Mouse (Mus musculus) thymus, adult 2 months (tissue): Measurements from ENCODE around the gene Kalrn. TPM values are rescaled to one million over a fixed set of nuclear protein-coding genes. Genes with fewer than 3 reads are reported as not detected.

Experiments used
- DNase-seq: peaks from one replicate; pipeline ENCODE4 v3.0.0; 2021
- H3K27ac ChIP-seq: fragments of 200-500 bp; 2 replicates; pipeline ENCODE4 v1.5.1; 2012; ENCODE audit warnings: low read length, control low read depth; ENCODE audit not compliant: control insufficient read depth, insufficient read depth
- H3K27me3 ChIP-seq: fragments of 200-500 bp; 2 replicates; pipeline ENCODE4 v1.6.1; 2012; ENCODE audit warnings: mild to moderate bottlenecking, low read length, moderate library complexity, mixed read lengths; ENCODE audit not compliant: control insufficient read depth, insufficient read depth
- H3K36me3 ChIP-seq: fragments of 200-500 bp; 2 replicates; pipeline ENCODE4 v1.6.1; 2012; ENCODE audit warnings: mild to moderate bottlenecking, low read length, moderate library complexity; ENCODE audit not compliant: control insufficient read depth, insufficient read depth
- H3K4me1 ChIP-seq: fragments of 200-500 bp; replicated peaks from 2 replicates; pipeline ENCODE4 v1.6.1; 2012; ENCODE audit warnings: low read length; ENCODE audit not compliant: control insufficient read depth, insufficient read depth
- H3K4me3 ChIP-seq: fragments of 200-500 bp; 2 replicates; pipeline ENCODE4 v1.5.1; 2012; ENCODE audit warnings: mild to moderate bottlenecking, low read length, control low read depth, moderate library complexity; ENCODE audit not compliant: control insufficient read depth, insufficient read depth
- CTCF ChIP-seq: fragments of 200-500 bp; IDR thresholded peaks from 2 replicates; pipeline ENCODE4 v1.5.1; 2012; ENCODE audit warnings: mild to moderate bottlenecking, control low read depth, low read length, moderate library complexity, borderline replicate concordance; ENCODE audit not compliant: control insufficient read depth, poor library complexity, insufficient read depth; ENCODE audit errors: extremely low read depth
- POLR2A ChIP-seq: fragments of 200-500 bp; IDR thresholded peaks from 2 replicates; pipeline ENCODE4 v1.6.1; 2012; ENCODE audit warnings: mild to moderate bottlenecking, low read length, control low read depth, moderate library complexity; ENCODE audit not compliant: control insufficient read depth, poor library complexity, insufficient read depth; ENCODE audit errors: extremely low read depth
- WGBS: fragments of 180-500 bp; shearing (Covaris S2); methylation state at CpG from one replicate; pipeline ENCODE4 v1.1.7; 2018; 5-methylcytosine and 5-hydroxymethylcytosine counted together
- polyA plus RNA-seq: library from polyadenylated mRNA; depleted of rRNA; stranded (reverse); fragments of >200 nt; gene quantifications from 2 replicates; pipeline ENCODE4 v1.2.3, GENCODE M21; 2012

Kalrn gene
- polyA plus RNA-seq, 1 experiment, result 2.9 TPM

DNA sequence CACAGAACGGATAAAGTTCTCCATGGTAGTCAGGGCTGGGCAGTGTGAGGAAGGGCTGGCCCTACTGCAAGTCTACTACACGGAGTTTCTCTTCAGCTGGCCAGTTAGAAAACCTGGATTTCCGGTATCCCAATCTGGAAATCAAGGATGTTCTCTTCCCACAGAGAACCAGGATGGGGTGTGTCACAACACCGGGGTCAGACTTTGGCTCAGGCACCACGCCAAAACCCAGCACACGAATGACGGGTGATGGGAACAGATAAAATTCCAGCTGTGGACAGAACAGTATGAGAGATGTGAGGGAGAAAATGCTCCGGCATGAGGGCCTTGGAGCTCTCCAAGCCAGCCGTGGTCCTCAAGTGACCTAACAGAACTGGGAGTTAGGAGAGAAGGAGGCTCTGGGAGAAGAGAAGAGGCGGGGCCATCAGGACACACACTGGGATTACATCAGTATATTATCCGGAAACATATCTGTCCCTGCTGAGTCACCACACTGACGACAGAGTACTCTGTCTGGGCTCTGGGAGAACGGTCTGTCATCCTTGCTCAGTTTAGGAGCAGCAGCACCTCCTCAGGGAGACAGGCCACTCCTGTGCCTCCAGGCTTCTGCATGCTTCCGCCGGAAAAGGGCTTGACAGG is 201.1 kb downstream of the Kalrn start:
- Histone ChIP-seq H3K4me1 (no peaks in the 10 kb centered on the region), H3K4me3 (no peak overlapping the region), H3K27me3 (no peaks in the 10 kb centered on the region), H3K36me3 (no peaks in the 10 kb centered on the region), H3K27ac (no peak overlapping the region)
- WGBS, result 80% methylated on average over 15 of the region's 15 CpGs
- no peak for DNase-seq
- no peak for TF ChIP-seq POLR2A
- TF ChIP-seq CTCF, result no peak

- TF ChIP-seq CTCF (no peak), POLR2A (no peak)
- Histone ChIP-seq H3K4me1 (no peaks in the 10 kb centered on the region), H3K27me3 (no peaks in the 10 kb centered on the region), H3K4me3 (no peak overlapping the region), H3K36me3 (no peaks in the 10 kb centered on the region), H3K27ac (no peak overlapping the region)
- WGBS, result 87% methylated on average over 4 of the region's 4 CpGs
- no peak for DNase-seq
These were observed 214.1 kb downstream of the Kalrn start for GRCm38 (mm10) chr16:34359206-34359605.

- Histone ChIP-seq H3K27ac (no peak overlapping the region), H3K27me3 (no peaks in the 10 kb centered on the region), H3K4me1 (no peaks in the 10 kb centered on the region), H3K36me3 (no peaks in the 10 kb centered on the region), H3K4me3 (no peak overlapping the region)
- WGBS, result 94% methylated on average over 3 of the region's 3 CpGs
- no peak for DNase-seq
- TF ChIP-seq CTCF (no peak), POLR2A (no peak)
These were observed 217.8 kb downstream of the Kalrn start for GRCm38 (mm10) chr16:34355547-34355946.

GRCm38 (mm10) chr16:34354042-34354441 is 219.3 kb downstream of the Kalrn start:
- no peaks in the 10 kb centered on the region for H3K27me3 ChIP-seq
- no peaks in the 10 kb centered on the region for H3K36me3 ChIP-seq
- no peaks in the 10 kb centered on the region for H3K4me1 ChIP-seq
- DNase-seq, result no peak
- no peak overlapping the region for H3K27ac ChIP-seq
- no peak overlapping the region for H3K4me3 ChIP-seq
- TF ChIP-seq POLR2A, result no peak
- no peak for TF ChIP-seq CTCF
- 94% methylated on average over 3 of the region's 3 CpGs for WGBS

DNA sequence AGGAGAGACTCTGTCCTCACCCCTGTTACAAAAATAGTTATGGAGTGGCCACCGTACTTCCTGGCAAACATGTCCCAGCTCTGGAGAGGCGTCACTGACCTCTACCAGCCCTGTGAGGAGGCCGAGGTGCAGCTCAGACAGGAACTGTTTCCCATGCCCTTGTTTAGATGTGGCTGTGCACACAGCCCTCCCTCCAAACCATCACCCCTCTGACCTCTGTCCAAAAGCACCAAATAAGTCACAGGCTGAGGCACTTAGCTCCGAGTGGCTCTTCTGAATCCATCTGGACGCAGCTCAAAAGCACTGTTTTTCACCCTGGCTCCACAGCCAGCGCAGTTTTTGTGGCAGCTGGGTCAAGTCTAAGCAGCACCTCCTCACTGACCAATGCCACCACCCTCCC is 220.6 kb downstream of the Kalrn start:
- Histone ChIP-seq H3K36me3 (no peaks in the 10 kb centered on the region), H3K27ac (no peak overlapping the region), H3K4me3 (no peak overlapping the region), H3K27me3 (no peaks in the 10 kb centered on the region), H3K4me1 (no peaks in the 10 kb centered on the region)
- DNase-seq, result no peak
- TF ChIP-seq POLR2A, result no peak
- no peak for TF ChIP-seq CTCF
- 80% methylated on average over 6 of the region's 6 CpGs for WGBS

DNA sequence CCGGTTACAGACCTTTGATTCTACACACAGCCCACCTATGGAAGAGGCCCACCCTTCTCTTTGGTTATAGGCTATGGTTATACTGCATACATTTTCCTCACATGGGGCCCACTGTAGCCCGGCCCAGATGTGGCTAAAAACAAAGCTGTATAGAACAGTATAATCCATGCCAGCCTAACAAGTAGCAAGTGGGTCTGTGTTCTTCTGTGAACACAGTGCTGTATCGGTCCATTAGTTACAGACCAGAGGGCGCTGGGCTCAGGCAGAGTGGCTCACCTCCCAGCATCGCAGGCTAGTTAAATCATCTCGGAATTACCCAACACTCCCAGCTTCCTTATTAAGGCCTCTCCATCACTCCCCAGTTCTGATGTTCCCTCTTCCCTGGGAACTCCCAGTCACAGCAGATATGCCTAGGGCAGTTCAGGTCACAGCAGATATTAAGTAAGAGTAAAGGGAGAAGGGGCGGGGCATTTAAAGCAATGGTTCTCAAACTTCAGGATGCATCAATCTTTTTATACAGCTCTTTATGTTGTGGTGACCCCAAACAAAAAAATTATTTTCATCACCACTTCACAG is 221.7 kb downstream of the Kalrn start:
- Histone ChIP-seq H3K27me3 (no peaks in the 10 kb centered on the region), H3K36me3 (no peaks in the 10 kb centered on the region), H3K4me1 (no peaks in the 10 kb centered on the region), H3K4me3 (no peak overlapping the region), H3K27ac (no peak overlapping the region)
- WGBS, result 96% methylated on average over 7 of the region's 7 CpGs
- DNase-seq, result no peak
- TF ChIP-seq CTCF (no peak), POLR2A (no peak)
